Mouse (Mus musculus) urinary bladder, adult 2 months (tissue): Measurements from ENCODE around the gene Btbd35f3. TPM values are rescaled to one million over a fixed set of nuclear protein-coding genes. Genes with fewer than 3 reads are reported as not detected.
"Not testable (repeated sequence)": the region's sequence is repeated elsewhere in the genome, so short reads cannot be mapped to it uniquely, and the experiment has no call there.

Experiments used
- DNase-seq: peaks from one replicate; pipeline ENCODE4 v3.0.0; 2022; ENCODE audit warnings: low spot score
- polyA plus RNA-seq: library from polyadenylated mRNA; depleted of rRNA; stranded (reverse); fragments of >200 nt; gene quantifications from 2 replicates; pipeline ENCODE4 v1.2.3, GENCODE M21; 2012; rRNA removed

Btbd35f3 gene
- polyA plus RNA-seq: not detected in 2 replicates

DNA sequence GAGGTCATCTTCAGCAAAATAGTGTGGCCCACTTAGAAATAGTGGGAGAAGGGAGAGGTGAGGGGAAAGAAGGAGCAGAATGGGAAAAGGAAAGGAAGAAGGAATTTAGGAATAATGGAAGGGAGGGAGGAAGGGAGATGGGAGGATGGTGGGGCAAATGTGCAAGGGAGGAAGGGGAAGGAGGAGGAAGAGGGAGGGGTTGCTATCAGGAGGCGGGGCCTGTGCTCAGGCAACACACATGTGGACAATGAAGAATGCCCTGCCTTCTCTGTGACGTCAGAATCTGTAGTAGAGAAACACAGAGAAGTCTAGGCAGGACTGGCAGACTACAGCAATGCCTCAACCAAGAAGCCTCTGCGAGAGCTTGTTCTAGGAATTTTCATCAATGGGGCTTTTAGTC is at the start of gene Btbd35f3:
Gene Btbd35f3, plus strand, starts transcription at position 301 of the 400 bp plus-strand sequence.
- not testable (repeated sequence) for DNase-seq

Other genes with a start within 250 kb of the Btbd35f3 start
- gene Btbd35f16, start 80.7 kb upstream of the Btbd35f3 start, polyA plus RNA-seq: not detected in 2 replicates
- not detected in 2 replicates for gene Btbd35f28, start 158.9 kb downstream of the Btbd35f3 start, polyA plus RNA-seq